Mouse (Mus musculus): ENCODE results near the gene Specc1.

Specc1 gene

GRCm38 (mm10) chr11:62247759-62248400 lies 291.3 kb downstream of the Specc1 start:
- DNase-seq (ENCODE audit: low read depth) = peak; percentile 23

GRCm38 (mm10) chr11:62248401-62249244 lies 292.1 kb downstream of the Specc1 start, which contains the start of gene Adora2b:
TSS of gene Adora2b (plus strand) at chr11:62248984.
- peak; percentile 74 for DNase-seq (ENCODE audit: low read depth)

GRCm38 (mm10) chr11:62249266-62250037 lies 292.9 kb downstream of the Specc1 start:
- no peak for DNase-seq (ENCODE audit: low read depth)

- peak; percentile 28 for DNase-seq (ENCODE audit: low read depth)
Observed at GRCm38 (mm10) chr11:62251047-62251446, 294.5 kb downstream of the Specc1 start.

- DNase-seq (ENCODE audit: low read depth) = no peak
Observed at GRCm38 (mm10) chr11:62253380-62253779, 296.8 kb downstream of the Specc1 start.

GRCm38 (mm10) chr11:62259214-62259613 lies 302.7 kb downstream of the Specc1 start:
- no peak for DNase-seq (ENCODE audit: low read depth)

- DNase-seq (ENCODE audit: low read depth) = no peak
Observed at GRCm38 (mm10) chr11:62263599-62263998, 307.0 kb downstream of the Specc1 start.

GRCm38 (mm10) chr11:62264018-62264417 lies 307.5 kb downstream of the Specc1 start:
- DNase-seq (ENCODE audit: low read depth) = no peak

GRCm38 (mm10) chr11:62265642-62266041 lies 309.1 kb downstream of the Specc1 start:
- no peak for DNase-seq (ENCODE audit: low read depth)

GRCm38 (mm10) chr11:62266466-62267214 lies 310.1 kb downstream of the Specc1 start:
- no peak for DNase-seq (ENCODE audit: low read depth)

- DNase-seq (ENCODE audit: low read depth) = no peak
Observed at GRCm38 (mm10) chr11:62268381-62268780, 311.8 kb downstream of the Specc1 start.

GRCm38 (mm10) chr11:62269097-62269496 lies 312.5 kb downstream of the Specc1 start:
- no peak for DNase-seq (ENCODE audit: low read depth)

- no peak for DNase-seq (ENCODE audit: low read depth)
Observed at GRCm38 (mm10) chr11:62270851-62271250, 314.3 kb downstream of the Specc1 start.

Data from induced T-regulatory cell, adult 2 months (primary cell).